Mouse (Mus musculus): Measurements from ENCODE around the gene Cd44. TPM values are rescaled to one million over a fixed set of nuclear protein-coding genes. Genes with fewer than 3 reads are reported as not detected.

Cd44 gene
- polyA plus RNA-seq, 1 experiment, result 59.3 TPM

DNA sequence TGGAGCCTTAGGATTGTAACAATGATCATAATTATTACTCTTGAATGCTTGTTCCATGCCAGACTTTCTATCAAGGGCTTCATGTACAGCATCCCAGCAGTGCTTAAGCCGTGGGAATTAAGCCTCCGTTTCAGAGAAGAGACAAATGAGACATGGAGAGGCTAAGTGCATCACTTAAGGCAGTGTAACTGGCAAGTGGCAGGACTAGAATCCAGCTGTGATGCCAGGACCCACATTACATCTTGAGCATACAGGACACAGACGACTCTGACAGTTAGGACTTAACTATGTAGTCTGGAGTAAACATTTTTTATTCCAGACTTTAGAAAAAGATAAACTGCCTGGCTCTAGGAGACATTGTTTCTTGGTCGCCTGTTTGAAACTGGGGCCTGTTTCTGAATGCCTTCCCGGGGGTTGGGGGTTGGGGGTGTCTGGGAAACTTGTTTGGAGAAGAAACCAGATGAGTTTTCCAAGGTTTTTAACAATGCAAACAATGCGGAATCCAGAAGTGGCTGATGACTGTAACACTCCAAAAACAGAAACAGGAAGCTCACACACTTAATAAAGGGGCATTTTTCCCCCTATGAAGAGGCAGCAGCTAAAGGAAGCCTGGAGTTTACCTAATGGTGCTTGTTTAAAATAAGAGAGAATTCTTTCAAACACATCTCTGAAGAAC, 18.7 kb downstream of the Cd44 start:
- DNase-seq, result no peak
- H3K4me1 ChIP-seq (ENCODE audit: control insufficient read depth, insufficient read depth, low read length), result peaks cover 23% of the 10 kb centered on the region
- TF ChIP-seq CTCF (IDR thresholded peaks at IDR 0.05; ENCODE audit: insufficient read depth, low read length) (no peak), POLR2A (IDR thresholded peaks at IDR 0.05; ENCODE audit: borderline replicate concordance, extremely low read depth, low read depth, low read length) (no peak)
- no peak overlapping the region for H3K4me3 ChIP-seq (replicated peaks; ENCODE audit: extremely low read depth, low read depth, low read length)
- WGBS, result 17% methylated on average over 6 of the region's 6 CpGs

- H3K4me1 ChIP-seq (ENCODE audit: control insufficient read depth, insufficient read depth, low read length), result peaks cover 21% of the 10 kb centered on the region
- no peak for TF ChIP-seq CTCF (IDR thresholded peaks at IDR 0.05; ENCODE audit: insufficient read depth, low read length)
- TF ChIP-seq POLR2A (IDR thresholded peaks at IDR 0.05; ENCODE audit: borderline replicate concordance, extremely low read depth, low read depth, low read length), result no peak
- H3K4me3 ChIP-seq (replicated peaks; ENCODE audit: extremely low read depth, low read depth, low read length), result no peak overlapping the region
- 54% methylated on average over 8 of the region's 8 CpGs for WGBS
- DNase-seq, result no peak
These were observed 19.4 kb downstream of the Cd44 start for GRCm38 (mm10) chr2:102882004-102882588.

- peaks cover 26% of the 10 kb centered on the region for H3K4me1 ChIP-seq (ENCODE audit: control insufficient read depth, insufficient read depth, low read length)
- no peak for TF ChIP-seq CTCF (IDR thresholded peaks at IDR 0.05; ENCODE audit: insufficient read depth, low read length)
- no peak for TF ChIP-seq POLR2A (IDR thresholded peaks at IDR 0.05; ENCODE audit: borderline replicate concordance, extremely low read depth, low read depth, low read length)
- 49% methylated on average over 2 of the region's 2 CpGs for whole genome bisulfite sequencing
- no peak overlapping the region for H3K4me3 ChIP-seq (replicated peaks; ENCODE audit: extremely low read depth, low read depth, low read length)
- no peak for DNase-seq
These were observed 23.0 kb downstream of the Cd44 start for GRCm38 (mm10) chr2:102878513-102878912.

GRCm38 (mm10) chr2:102877463-102877862, 24.0 kb downstream of the Cd44 start:
- TF ChIP-seq POLR2A (IDR thresholded peaks at IDR 0.05; ENCODE audit: borderline replicate concordance, extremely low read depth, low read depth, low read length) (no peak), CTCF (IDR thresholded peaks at IDR 0.05; ENCODE audit: insufficient read depth, low read length) (no peak)
- no peak for DNase-seq
- Histone ChIP-seq H3K4me1 (ENCODE audit: control insufficient read depth, insufficient read depth, low read length) (peaks cover 17% of the 10 kb centered on the region), H3K4me3 (replicated peaks; ENCODE audit: extremely low read depth, low read depth, low read length) (no peak overlapping the region)
- 88% methylated on average over 4 of the region's 4 CpGs for WGBS

DNA sequence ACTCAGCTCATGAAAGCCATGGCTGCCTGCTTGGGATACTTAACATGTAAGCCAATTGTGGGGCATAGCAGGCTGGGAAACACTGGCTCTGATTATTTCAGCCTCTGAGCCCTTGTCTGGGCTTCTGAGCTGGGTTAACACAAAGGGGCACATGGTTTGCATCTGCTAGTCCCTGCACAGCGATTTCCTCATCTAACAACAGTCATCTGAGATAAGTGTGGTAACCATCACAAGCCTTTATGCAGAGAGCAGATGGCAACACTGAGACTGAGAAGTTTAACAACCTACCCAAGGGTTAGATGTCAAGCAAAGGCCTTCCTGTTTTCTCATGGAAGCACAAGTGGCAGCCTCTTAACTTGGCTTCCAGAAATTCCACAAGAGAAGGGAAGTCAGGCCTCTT, 25.3 kb downstream of the Cd44 start:
- H3K4me1 ChIP-seq (ENCODE audit: control insufficient read depth, insufficient read depth, low read length), result peaks cover 11% of the 10 kb centered on the region
- no peak overlapping the region for H3K4me3 ChIP-seq (replicated peaks; ENCODE audit: extremely low read depth, low read depth, low read length)
- 43% methylated on average over 1 of the region's 1 CpGs for WGBS
- TF ChIP-seq POLR2A (IDR thresholded peaks at IDR 0.05; ENCODE audit: borderline replicate concordance, extremely low read depth, low read depth, low read length), result no peak
- no peak for TF ChIP-seq CTCF (IDR thresholded peaks at IDR 0.05; ENCODE audit: insufficient read depth, low read length)
- DNase-seq, result no peak

DNA sequence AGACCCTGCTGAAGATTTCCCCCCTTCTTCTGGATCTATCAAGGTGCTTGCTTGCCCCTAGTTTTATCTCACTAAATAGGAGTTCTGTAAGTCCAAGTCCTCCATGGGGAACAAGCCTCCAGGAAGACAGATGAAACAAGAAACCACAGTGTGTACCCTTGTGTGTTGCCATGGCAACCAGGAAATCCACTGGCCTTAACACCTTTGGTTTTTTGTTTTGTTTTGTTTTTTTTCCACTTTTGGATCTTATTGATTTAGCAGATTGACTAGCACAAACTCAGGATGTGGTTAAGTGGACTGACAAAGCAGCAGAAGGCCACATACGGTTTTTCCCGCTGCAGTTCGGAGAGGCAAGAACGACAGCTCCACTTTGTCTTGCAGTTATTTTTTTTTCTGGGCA, 27.6 kb downstream of the Cd44 start:
- 63% methylated on average over 4 of the region's 4 CpGs for WGBS
- no peak for DNase-seq
- Histone ChIP-seq H3K4me3 (replicated peaks; ENCODE audit: extremely low read depth, low read depth, low read length) (no peak overlapping the region), H3K4me1 (ENCODE audit: control insufficient read depth, insufficient read depth, low read length) (peaks cover 11% of the 10 kb centered on the region)
- TF ChIP-seq CTCF (IDR thresholded peaks at IDR 0.05; ENCODE audit: insufficient read depth, low read length) (no peak), POLR2A (IDR thresholded peaks at IDR 0.05; ENCODE audit: borderline replicate concordance, extremely low read depth, low read depth, low read length) (no peak)

- 80% methylated on average over 4 of the region's 4 CpGs for WGBS
- H3K4me3 ChIP-seq (replicated peaks; ENCODE audit: extremely low read depth, low read depth, low read length), result no peak overlapping the region
- peaks cover 10% of the 10 kb centered on the region for H3K4me1 ChIP-seq (ENCODE audit: control insufficient read depth, insufficient read depth, low read length)
- DNase-seq, result no peak
- no peak for TF ChIP-seq POLR2A (IDR thresholded peaks at IDR 0.05; ENCODE audit: borderline replicate concordance, extremely low read depth, low read depth, low read length)
- TF ChIP-seq CTCF (IDR thresholded peaks at IDR 0.05; ENCODE audit: insufficient read depth, low read length), result no peak
These were observed 28.3 kb downstream of the Cd44 start for GRCm38 (mm10) chr2:102873194-102873593.

DNA sequence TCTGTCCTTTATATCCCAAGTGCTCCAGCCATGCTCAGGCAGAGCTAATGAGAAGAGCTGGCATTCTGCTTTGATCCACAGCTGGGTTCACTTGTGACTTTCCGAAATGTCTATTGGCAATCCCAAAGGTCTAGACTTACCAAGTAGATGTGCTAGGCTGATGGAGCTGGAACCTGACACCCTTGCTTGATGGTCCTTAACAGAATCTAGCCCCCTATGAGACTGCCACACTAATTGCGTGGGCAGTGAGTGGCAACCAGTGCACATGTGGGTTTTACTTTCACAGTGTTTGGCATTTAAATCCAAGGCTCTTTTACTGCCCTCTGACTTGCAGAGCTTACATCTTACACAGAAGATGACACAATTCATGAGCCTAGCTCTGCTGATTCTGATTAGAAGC, 29.0 kb downstream of the Cd44 start:
- Histone ChIP-seq H3K4me3 (replicated peaks; ENCODE audit: extremely low read depth, low read depth, low read length) (no peak overlapping the region), H3K4me1 (ENCODE audit: control insufficient read depth, insufficient read depth, low read length) (peaks cover 10% of the 10 kb centered on the region)
- no peak for TF ChIP-seq CTCF (IDR thresholded peaks at IDR 0.05; ENCODE audit: insufficient read depth, low read length)
- no peak for TF ChIP-seq POLR2A (IDR thresholded peaks at IDR 0.05; ENCODE audit: borderline replicate concordance, extremely low read depth, low read depth, low read length)
- 76% methylated on average over 2 of the region's 2 CpGs for WGBS
- no peak for DNase-seq

GRCm38 (mm10) chr2:102868444-102868843, 33.0 kb downstream of the Cd44 start:
- TF ChIP-seq CTCF (IDR thresholded peaks at IDR 0.05; ENCODE audit: insufficient read depth, low read length), result no peak
- TF ChIP-seq POLR2A (IDR thresholded peaks at IDR 0.05; ENCODE audit: borderline replicate concordance, extremely low read depth, low read depth, low read length), result no peak
- 91% methylated on average over 2 of the region's 2 CpGs for WGBS
- peaks cover 9% of the 10 kb centered on the region for H3K4me1 ChIP-seq (ENCODE audit: control insufficient read depth, insufficient read depth, low read length)
- DNase-seq, result no peak
- no peak overlapping the region for H3K4me3 ChIP-seq (replicated peaks; ENCODE audit: extremely low read depth, low read depth, low read length)

All from lung, adult 2 months (tissue).